Mouse (Mus musculus) T-helper 17 cell (primary cell): Measurements from ENCODE around the gene D10Wsu102e.
"Not testable (repeated sequence)": the region's sequence is repeated elsewhere in the genome, so short reads cannot be mapped to it uniquely, and the experiment has no call there.

Experiments
- in situ Hi-C, 2 experiments: fragments of 300-600 bp; cut with MboI, MseI; formaldehyde crosslinking; loops; 1 replicate in 1 of 2; 2 replicates in 1 of 2; pipeline ENCODE4 v1.15.1; 2025; ENCODE audit warnings: high pct_unique_total_duplicates in 2 of 2

Gene D10Wsu102e

DNA sequence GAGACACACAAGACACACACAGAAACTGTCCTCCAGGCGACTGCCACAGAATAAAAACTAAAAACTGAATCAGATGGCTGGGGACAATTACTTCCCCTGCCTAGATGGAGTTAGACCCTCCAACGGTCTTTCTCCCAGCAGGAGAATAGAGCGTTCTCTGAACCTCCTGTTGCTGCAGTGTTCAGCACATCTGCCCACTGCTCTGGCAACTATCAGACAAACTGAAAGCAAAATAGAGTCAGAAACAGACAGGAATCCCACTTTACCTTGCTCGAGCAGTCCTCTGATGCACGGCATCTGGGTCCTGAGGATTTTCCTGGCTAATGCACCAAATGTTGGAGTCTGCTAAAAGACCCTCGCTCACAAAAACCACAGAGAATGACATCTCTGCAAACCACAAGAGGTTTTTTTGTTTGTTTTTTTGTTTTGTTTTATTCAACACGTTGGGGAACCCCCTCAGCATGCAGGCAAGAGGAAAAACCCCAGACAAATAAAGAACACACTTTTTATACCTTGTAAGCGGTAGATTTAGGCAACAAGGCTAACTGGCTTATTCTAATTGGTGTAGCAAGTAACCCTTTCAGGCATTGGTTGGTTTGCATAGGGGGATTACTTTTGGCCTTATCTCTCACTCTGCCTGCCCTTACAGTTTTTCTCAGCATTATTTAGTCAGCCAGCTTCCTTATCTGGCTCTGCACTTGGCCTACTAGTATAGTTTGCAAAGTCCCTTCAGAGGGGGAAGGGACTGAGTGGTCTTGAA is 24.6 kb downstream of the D10Wsu102e start:
- in situ Hi-C loops, result no loop called here

DNA sequence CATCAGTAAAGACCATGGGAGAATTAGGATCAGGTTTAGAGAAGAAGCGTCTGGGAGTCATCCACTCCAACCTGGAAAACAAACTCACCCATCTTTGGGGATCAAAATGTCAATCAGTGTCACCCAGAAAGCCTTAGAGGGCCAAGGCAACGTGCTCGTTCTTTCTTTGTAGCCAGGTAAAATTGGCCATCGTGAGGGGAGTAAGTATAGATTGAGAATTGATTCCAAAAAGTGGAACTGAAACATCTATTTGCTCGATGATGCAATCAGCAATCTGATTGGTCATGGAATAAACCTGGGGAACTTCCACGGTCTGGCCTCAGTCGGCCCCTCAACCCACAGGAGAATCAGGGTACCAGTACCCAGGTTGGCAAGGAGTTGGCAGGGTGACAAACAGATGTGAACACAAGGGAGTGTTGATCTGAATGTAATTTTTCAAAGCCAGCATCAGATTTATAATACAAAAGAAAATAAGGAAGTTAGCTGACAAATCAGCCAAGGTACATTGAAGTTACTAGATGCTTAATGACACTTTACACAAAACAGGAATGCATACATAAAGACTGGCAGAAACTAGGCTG is 25.4 kb downstream of the D10Wsu102e start:
- in situ Hi-C loops, result no loop called here

DNA sequence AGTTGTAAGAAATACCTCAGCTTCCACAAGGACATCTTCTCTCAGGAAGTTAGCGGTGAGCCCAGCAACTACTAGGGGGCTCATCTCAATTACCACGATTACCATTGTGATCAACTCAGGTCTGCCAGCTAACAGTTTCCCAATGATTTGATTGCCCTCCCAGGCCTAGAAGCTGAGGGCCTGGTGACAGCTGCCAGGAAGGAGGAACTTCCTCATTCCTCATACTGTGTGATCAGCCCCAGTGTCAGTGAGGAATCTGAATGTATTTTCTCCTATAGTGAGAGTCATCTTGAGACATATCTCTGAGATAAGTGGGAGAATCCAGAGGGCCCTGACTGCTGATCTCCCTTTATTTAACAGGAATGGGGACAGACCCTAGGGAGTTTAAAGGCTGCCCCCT is 37.3 kb downstream of the D10Wsu102e start:
- in situ Hi-C loops, result no loop called here

DNA sequence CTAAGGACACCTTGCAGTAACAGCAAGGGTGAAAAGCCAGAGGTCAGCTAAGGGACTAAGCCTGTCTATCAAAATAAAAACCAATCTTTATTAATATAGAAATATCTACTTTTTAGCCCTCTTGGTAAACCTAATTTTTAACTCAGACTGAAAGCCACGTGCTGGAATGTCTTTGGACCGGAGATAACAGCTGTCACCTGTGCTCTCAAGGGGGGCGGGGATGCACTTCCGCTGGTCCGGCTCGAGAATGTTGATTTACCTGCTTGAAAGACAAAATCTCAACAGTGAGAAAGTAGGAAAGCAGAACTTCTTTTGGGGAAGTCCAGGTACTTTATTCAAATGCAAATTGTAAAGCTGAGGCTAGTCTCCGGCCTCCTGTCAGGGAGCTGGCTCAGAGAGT is 40.9 kb downstream of the D10Wsu102e start:
- in situ Hi-C loops, result not testable (repeated sequence)

DNA sequence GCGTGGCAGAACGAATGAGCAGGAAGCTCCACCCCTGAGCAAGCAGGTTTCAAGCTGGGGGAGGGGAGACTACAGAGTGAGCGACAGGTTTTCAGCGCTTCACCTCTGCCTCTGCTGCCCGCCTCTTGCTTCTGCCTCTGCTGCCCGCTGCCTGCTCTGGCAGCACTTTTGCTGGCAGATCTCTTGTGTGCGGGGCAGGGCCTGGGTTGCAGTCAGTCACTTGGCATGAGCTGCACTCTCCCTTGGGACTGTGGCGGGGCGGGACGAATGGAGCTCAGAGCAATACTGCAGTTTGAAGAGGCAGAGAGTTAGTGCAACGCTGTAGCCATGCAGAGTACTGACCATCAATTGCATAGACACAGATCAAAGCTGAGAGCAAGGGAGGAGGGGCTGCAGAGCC is 45.0 kb downstream of the D10Wsu102e start:
- in situ Hi-C loops, result loop anchor here in 1 of 2 experiments (5.0 kb wide), 1 partner anchor 42 kb away; no protein-coding TSS in a partner anchor

DNA sequence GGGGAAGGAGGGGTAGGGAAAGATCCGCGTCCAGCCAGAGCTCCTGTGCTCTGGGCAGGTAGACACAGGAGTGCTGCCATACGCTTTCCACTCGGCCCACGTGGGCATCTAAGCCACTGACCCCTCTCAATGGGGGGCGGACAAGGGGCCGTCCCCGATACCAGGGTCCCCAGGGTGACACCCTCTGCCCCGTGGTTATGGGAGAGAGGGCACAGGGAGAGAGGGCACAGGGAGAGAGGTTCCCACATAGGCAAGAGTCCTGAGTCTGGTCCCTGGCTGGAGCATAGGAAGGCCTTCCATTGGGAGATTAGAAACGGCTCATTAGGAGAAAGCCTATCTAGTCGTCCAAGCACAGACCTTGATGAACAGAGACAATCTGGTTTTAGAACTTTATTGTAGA is 45.7 kb downstream of the D10Wsu102e start:
- in situ Hi-C loops, result loop anchor here in 1 of 2 experiments (5.0 kb wide), 1 partner anchor 42 kb away; no protein-coding TSS in a partner anchor

DNA sequence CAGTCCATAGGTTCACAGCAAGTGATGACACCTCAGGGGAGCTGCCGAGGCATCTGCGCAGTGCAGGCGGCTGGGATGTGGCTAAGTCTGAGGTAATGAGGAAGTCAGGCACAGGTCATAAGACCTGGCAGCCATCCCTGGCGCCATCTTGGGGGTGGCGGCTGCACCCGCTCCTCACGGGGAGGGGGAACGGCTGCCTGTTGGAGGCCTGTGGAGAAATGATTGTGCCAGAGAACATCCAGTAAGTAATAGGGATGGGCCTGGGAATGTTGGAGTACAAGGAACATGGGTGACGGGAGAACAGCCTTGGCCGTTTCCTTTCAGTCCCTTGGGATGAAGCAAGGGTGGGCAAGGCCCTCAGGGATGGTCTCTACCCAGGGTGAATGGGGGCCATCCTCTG is 47.1 kb downstream of the D10Wsu102e start:
- in situ Hi-C loops, result loop anchor here in 1 of 2 experiments (5.0 kb wide), 1 partner anchor 40 kb away; no protein-coding TSS in a partner anchor

DNA sequence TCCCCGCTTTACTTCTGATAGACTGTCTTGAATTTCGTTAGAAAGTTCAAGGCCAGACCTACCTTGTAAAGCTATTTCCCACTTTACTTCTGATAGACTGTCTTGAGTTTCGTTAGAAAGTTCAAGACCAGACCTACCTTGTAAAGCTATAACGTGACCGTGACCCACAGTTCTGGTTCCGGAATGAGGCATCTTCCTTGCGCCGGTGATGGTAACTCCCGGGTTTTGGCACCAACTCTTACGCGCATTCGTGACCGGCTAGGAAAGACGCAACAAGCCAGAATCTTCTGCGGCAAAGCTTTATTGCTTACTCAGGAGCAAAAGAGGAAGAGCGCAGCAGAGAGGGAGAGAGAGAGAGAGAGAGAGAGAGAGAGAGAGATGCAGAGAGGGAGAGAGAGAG is 58.4 kb downstream of the D10Wsu102e start:
- in situ Hi-C loops, result not testable (repeated sequence)

DNA sequence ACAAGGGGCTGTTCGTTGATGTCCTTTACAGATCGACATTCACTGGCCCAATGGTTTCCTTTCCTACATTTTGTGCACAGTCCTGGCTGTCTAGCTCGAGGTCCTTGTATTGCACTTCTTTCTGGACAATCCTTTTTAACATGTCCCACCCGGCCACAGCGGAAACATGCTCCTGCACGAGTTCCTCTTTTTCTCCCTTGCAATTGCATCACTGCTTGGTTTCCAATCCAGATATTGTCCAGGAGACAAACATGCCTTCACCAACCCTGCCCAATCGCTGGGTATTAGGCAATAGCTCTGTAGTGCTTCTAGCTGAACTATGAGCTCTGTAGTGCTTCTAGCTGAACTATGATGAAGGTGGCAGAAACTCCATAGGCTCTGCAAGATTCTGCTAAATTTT is 88.6 kb downstream of the D10Wsu102e start:
- in situ Hi-C loops, result loop anchor here (5.0 to 10.0 kb wide), 2 partner anchors 41 to 1346 kb away; no protein-coding TSS in a partner anchor

DNA sequence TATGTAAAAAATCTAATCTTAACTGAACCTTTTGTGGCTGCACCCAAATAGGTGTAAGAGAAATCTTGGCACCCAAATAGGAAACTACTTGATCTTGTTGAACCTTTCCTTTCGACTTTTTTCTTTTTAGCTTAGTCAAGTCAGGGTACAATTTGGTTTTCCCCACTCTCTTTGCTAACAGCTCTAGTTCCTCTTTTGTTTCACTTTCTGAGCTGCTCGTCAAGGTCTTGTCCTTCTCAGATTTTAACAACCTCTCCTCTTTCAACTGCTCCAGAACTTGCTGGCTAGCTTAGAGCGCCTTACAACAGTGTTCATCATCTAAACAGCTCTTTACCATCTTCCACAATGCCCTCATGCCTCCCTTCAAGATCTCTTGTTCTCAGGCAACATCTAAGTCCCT is 97.5 kb downstream of the D10Wsu102e start:
- in situ Hi-C loops, result no loop called here

DNA sequence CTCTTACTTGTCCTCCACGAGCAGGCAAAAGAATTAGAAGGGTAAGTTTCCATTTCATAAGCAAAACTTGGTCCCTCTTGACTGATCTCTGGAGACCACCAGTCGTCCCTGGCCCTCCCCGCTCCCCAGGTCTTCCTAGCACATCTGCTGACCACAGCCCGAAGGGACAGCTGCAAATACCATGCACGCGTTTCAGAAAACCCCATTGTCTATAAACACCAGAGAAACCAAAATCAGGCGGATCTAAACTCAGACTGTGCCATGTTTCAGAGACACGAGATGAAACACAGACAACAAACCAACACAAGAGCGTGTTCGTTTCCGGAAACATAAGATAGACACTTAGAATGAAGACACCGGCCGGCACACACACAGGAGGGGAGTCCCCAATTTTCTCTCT is 115.2 kb downstream of the D10Wsu102e start:
- in situ Hi-C loops, result no loop called here

DNA sequence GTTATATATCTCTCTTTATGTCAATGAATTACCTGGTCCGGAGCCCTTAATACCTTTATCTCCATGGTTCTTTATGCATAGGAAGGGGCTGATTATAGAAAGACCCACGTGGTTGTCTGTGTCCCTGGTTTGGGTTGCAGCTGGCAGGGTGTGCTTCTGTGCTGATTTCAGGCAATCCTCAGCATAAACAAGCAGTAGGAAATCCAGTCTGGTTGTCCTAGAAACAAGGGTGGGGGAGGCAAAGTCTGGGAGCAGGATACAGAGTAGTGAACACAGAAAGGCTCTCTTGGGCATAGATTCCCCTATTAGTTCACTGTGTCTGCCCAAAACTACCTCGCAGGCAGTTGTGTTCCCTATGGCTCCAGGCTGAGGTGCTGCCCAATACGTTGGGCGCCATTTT is 117.3 kb downstream of the D10Wsu102e start:
- in situ Hi-C loops, result no loop called here

DNA sequence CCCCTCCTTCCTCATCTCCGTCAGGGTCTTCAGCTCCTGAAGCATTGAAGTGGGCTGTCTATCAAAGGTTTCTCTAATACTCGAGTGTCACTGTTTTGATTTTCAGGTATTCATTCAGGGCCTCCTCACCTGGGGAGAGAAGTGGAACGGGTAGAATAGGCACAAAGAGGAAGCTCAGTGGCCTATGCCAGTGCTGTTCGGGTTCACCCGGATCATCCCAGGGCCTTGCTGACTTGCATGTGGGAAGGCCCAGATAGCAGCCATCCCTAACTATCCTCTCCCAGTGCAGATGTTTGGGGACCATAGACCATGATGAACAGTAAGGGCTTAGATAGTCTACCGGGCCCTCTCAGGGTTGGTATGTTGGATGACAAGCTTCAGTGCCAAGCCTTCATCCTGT is 130.5 kb downstream of the D10Wsu102e start:
- in situ Hi-C loops, result no loop called here

DNA sequence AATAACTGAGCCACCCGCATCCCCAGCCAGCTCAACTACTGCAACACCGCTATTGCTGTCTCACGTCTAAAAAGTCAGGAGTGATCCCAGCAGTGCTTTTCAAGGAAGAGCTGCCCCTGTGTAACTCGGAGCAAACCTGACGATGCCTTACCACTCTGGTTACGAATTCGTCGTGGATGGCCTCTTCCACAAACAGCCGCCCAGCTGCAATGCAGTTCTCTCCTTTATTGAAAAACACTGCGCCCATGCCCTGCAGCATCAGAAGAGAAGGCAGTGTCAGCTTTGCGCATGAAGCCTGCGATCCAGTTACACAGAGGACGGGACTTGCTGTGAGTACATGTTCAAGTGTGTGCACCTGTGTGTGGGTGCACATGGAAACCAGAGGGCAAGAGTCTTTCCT is 137.3 kb downstream of the D10Wsu102e start:
- in situ Hi-C loops, result no loop called here

DNA sequence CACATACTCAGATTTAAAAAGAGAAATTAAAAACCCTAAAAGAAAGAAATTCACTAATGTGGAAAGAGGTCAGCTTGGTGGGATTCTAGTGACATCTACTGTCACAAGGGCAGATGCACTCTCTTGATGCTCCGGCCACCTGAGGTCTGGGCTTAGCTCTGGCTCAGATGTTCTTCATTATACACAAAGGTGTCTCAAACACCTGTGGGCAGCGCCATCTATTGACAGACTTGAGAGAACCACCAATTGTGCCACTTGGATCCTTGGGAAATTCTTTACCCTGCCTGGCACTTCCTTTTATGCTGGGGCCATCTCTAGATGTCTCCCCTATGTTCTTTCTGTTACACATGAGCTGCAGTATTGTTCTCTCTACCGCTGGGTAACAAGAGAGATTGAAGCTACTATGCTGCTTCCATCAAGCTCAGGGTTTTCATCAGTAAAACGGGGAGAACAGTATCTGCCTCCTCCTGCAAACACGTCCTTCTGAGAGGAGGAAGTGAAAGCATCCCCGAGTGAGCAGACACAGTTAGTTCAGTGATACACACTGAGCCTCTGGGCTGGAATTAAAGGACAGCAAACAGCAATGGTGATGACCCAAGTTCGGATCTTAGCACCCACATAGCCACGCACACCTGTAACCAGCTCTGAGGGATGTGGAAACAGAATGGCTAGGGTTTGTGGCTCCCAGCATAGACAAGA is 149.1 kb downstream of the D10Wsu102e start:
- in situ Hi-C loops, result loop anchor here (5.0 to 10.0 kb wide), 3 partner anchors 274 to 582 kb away; no protein-coding TSS in a partner anchor

DNA sequence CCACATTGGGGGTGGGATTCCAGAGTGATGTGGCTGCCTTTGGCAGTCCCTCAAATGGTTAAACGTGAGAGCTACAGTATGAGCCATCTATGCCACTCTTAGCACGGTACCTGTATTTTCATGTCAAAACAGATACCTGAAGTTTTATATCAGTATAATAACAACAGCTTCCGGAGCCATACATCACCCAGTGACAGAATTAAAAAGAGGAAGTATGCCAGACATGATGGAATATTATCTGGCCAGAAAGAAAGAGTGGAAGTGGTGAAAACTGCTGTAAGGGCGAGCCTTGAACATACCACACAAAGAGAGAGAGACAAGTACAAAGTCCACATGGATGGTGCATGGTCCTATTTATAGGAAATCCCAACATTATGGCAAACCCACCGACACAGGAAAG is 151.3 kb downstream of the D10Wsu102e start:
- in situ Hi-C loops, result no loop called here

DNA sequence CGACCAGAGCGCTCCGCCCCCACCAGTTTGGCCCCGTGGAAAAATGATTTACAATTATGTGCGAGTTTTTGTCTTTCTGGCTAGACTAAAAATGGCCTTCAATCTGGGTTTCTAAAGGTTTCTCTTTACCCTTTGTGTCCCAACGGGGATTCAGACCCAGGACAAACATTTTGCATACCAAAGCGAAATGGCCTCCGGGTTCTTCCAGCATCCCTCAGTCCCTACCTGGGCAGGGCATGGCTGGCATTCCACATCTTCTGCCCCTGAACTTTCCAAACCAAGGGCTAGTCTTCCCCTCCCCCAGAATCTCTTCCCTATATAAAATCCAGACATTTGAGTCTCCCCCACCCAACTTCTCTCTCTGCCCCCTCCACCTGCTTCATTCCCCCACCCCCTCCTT is 153.7 kb downstream of the D10Wsu102e start:
- in situ Hi-C loops, result no loop called here

DNA sequence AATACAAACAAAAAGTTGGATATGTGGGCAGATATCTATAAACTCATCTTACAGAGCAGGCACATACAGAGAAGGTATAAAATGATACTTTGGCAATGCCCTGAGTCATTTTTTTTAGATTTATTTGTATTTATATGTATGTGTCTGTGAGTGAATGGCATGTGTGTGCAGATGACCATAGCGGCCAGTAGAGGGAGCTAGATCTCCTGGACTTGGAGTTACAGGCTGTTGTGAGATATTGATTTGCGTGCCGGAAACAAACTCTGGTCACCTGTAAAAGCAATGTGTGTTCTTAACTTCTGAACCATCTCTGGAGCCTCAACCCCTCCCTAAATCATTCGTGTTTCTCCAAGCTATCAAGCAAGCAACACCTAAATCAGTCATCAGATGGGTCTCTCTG is 161.0 kb downstream of the D10Wsu102e start:
- in situ Hi-C loops, result no loop called here

DNA sequence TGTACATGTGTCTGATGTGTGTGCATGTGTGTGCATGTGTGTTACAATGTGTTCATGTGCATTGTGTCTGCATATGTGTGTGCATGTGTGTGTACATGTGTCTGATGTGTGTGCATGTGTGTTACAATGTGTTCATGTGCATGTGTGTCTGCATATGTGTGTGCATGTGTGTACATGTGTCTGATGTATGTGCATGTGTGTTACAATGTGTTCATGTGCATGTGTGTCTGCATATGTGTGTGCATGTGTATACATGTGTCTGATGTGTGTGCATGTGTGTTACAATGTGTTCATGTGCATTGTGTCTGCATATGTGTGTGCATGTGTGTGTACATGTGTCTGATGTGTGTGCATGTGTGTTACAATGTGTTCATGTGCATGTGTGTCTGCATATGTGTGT is 164.2 kb downstream of the D10Wsu102e start:
- in situ Hi-C loops, result not testable (repeated sequence)

DNA sequence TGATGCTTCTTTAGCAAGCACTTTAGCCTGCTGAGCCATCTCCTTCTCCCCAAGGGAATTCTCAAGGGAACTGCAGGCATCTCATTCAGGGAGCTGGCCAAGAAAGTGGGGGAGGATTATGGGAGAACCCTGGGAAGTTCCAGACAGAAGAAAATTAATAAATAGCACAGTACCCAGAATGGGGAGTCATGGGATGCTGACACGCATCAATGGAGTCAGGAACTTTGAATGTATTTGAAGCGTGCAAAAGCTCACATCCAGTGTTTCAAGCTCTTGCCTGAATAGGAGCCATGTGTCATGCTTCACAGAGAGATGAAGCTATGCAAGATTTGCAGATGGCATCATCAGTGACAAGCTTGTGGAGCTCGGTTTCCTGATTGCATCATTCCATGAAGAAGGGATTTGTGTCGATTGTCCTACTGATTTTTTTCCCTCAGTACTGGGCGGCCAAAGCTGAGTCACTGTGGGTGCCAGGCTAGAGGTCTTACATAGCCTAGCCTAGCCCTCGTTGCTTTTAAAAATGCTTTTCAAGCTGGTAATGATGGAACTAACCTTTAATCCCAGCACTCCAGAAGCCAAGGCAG is 170.5 kb downstream of the D10Wsu102e start:
- in situ Hi-C loops, result loop anchor here in 1 of 2 experiments (10.0 to 25.0 kb wide), 2 partner anchors 618 to 884 kb away; no protein-coding TSS in a partner anchor

DNA sequence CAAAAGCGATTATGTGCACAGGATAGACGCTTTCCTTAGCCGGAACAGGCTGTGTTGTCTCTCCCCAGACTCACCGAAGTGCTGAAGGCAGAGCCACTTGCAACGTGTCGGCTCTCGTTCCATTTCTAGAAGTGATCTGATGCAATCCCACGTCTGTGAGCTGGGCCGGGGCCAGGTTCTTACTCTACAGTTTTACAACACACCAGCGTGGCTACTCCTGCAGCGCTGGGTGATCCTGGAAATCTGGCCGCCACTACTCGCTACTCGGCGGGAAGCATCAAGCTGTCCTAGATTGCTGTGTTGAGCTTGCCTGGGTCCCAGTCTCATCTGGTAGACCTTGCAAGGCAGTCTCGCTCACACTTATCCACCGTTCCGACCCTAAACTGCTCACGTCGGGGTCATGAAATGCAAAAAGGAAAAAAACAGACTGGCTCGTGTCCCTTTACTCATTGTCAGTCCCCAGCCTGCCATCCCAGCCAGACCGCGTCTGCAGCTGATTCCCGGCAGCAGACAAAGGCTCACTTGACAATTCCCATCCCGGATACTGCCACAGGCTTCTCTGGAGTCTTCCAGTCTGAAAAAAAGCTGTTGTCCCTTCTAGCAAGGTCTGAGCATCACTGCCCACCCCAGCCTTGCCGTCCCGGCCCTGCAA is 173.4 kb downstream of the D10Wsu102e start:
- in situ Hi-C loops, result loop anchor here in 1 of 2 experiments (10.0 to 25.0 kb wide), 2 partner anchors 621 to 881 kb away; no protein-coding TSS in a partner anchor
